Mouse (Mus musculus) cerebellum, postnatal 14 days (tissue): ENCODE data around the gene Zkscan3.

Source experiments
- DNase-seq, 2 experiments: peaks; one replicate each; pipeline ENCODE4 v3.0.0; 2021; ENCODE audit warnings: mixed read lengths in 2 of 2

The Zkscan3 gene

GRCm38 (mm10) chr13:21396048-21396447, 6.5 kb downstream of the Zkscan3 start:
- DNase-seq: peak; percentile 27 to 33

DNA sequence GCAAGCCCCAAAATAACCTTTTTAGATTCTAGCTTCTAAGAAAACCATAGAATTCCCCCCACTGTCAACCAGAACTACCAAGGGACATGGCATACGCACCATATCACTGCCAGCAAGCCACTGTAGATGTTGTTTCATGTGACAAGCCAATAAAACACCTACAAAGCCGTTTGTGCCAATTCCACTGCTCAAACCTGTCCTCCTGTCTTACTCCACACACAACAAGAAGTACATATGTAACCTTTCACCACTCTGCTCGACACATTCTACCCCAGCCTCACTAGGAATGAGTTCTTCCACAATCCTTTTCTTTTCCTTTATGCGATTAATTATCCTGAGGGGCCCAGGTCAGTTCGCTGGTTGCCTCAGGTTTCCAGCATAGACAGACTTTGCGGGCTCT, 6.9 kb downstream of the Zkscan3 start:
- DNase-seq: no peak

- no peak for DNase-seq
Measured at GRCm38 (mm10) chr13:21395211-21395610, 7.3 kb downstream of the Zkscan3 start.

DNA sequence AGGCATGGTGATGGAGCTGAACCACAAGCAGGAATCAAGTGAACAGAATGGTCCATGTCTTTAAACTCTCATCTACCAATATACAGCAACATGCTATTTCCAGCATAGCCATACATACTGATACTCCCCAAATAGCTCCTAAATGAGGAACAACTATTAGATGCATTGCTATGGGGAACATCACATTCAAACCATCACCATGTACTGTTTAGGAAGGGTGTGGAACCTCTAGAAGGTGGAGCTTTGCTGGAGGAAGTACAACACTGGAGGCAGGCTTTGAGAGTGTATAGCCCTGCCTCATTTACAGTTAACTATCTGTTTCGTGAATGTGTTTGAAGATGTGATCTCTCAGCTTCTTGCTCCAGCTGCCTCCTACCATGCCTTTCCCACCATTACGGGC, 24.8 kb downstream of the Zkscan3 start:
- no peak for DNase-seq

- no peak for DNase-seq
Measured at GRCm38 (mm10) chr13:21372700-21373099, 29.9 kb downstream of the Zkscan3 start.

DNA sequence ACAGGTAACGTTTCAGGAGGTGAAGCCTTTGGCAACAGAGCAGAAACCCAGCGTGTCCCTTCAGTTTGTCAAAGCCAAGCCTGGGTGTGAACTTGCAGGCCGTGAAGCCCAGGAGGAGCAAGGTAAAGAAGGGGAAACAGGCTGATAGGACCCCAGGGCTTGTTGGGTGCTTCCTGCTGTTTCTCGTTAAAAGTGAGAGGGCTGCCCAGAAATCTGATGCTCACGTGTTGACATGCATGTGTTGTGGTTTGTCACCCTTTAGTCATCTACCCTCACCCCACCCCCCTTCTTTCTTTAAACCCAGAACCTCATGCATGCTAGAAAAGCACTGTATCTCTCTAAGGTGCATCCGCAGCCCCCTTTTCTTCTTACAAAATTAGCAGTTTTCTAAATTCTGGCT, 35.9 kb downstream of the Zkscan3 start:
- DNase-seq: no peak

DNA sequence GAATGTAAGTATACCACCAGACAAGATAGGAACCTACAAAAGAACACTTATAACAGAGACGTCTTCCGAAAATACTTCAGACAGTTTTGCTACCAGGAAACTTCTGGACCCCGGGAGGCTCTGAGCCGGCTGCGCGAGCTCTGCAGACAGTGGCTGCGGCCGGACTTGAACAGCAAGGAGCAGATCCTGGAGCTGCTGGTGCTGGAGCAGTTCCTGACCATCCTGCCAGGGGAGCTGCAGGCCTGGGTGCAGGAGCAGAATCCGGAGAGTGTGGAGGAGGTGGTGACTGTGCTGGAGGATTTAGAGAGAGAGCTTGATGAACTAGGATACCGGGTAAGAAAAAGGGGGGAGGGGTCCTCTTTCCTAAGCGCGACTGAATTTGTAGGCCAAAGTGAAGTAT, 38.8 kb downstream of the Zkscan3 start:
- peak in 1 of 2 experiments; percentile 9 for DNase-seq

DNA sequence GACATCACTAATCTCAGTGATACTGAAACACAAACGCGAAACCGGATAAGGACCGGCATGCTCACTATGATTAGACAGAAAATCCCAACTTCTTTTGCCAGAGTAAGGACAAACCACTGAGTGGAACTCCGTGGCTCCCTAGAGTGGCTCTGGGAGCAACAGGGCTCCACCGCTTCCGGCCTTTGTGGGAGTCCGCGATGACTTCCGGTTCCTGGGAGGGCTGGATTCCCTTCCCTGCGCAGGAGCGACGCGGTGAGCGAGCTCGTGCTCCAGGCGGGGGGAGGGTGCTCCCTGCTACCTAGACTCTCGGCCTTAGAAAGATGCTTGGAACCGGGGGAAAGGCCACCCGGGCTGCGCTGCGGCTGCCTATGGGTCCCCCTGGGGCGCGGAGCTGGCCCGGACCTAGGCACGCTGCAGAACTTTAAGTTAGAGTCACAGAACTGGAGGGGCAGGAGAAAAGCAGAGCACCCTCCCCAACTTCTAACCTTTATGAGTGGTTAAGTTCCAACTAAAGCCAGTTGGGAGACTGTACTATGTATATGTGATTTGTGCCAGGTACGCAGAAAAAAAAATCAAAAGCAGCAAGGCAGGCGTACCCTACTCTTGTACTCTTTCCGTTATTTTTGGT, 39.8 kb downstream of the Zkscan3 start, which contains the start of gene Zscan12:
TSS of gene Zscan12 (plus strand) at position 200 of the 628 bp plus-strand sequence.
- DNase-seq: peak; percentile 87 to 90

GRCm38 (mm10) chr13:21350593-21350992, 52.0 kb downstream of the Zkscan3 start:
- DNase-seq: no peak

DNA sequence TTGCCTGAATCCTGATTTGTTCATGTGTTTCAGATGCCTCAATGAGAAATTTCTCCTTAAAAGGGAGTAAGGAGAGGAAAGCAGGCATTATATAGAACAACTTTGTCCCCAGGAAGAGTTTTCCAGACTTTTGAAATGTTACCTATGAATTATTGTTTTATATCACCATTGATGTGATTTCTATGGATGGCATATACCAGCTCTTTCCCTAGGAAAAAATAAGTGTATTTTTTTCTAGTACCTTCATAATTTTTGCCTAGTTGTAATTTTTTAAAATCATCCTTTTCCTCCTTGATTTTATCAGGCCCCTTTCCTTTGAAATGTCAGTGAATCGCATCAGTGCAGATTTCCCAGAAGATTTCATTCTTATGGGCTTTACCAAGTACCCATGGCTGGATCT, 55.9 kb downstream of the Zkscan3 start, which contains the start of gene Olfr1367:
TSS of gene Olfr1367 (plus strand) at position 301 of the 400 bp plus-strand sequence.
- DNase-seq: no peak
